Mouse (Mus musculus): ENCODE measurements around the gene Kirrel.

Gene Kirrel

GRCm38 (mm10) chr3:87167621-87168020 lies 6.9 kb downstream of the Kirrel start:
- no peak for DNase-seq (ENCODE audit: low spot score in 2 of 2)

GRCm38 (mm10) chr3:87165291-87165881 lies 9.2 kb downstream of the Kirrel start:
- DNase-seq (ENCODE audit: low spot score in 2 of 2) = no peak

- no peak for DNase-seq (ENCODE audit: low spot score in 2 of 2)
These were observed 10.3 kb downstream of the Kirrel start for GRCm38 (mm10) chr3:87164099-87164815.

- no peak for DNase-seq (ENCODE audit: low spot score in 2 of 2)
These were observed 11.4 kb downstream of the Kirrel start for GRCm38 (mm10) chr3:87163116-87163515.

GRCm38 (mm10) chr3:87162380-87162779 lies 12.2 kb downstream of the Kirrel start:
- DNase-seq (ENCODE audit: low spot score in 2 of 2) = no peak

GRCm38 (mm10) chr3:87161601-87162000 lies 12.9 kb downstream of the Kirrel start:
- DNase-seq (ENCODE audit: low spot score in 2 of 2) = no peak

- DNase-seq (ENCODE audit: low spot score in 2 of 2) = no peak
These were observed 13.6 kb downstream of the Kirrel start for GRCm38 (mm10) chr3:87160819-87161509.

- DNase-seq (ENCODE audit: low spot score in 2 of 2) = no peak
These were observed 15.4 kb downstream of the Kirrel start for GRCm38 (mm10) chr3:87159190-87159589.

GRCm38 (mm10) chr3:87157767-87158291 lies 16.7 kb downstream of the Kirrel start:
- DNase-seq (ENCODE audit: low spot score in 2 of 2) = peak; percentile 55 to 72

- DNase-seq (ENCODE audit: low spot score in 2 of 2) = no peak
These were observed 17.2 kb downstream of the Kirrel start for GRCm38 (mm10) chr3:87157297-87157696.

GRCm38 (mm10) chr3:87154398-87155287 lies 19.9 kb downstream of the Kirrel start:
- DNase-seq (ENCODE audit: low spot score in 2 of 2) = no peak

- DNase-seq (ENCODE audit: low spot score in 2 of 2) = peak in 1 of 2 experiments; percentile 46
These were observed 21.5 kb downstream of the Kirrel start for GRCm38 (mm10) chr3:87153038-87153437.

- DNase-seq (ENCODE audit: low spot score in 2 of 2) = no peak
These were observed 22.3 kb downstream of the Kirrel start for GRCm38 (mm10) chr3:87152111-87152738.

- DNase-seq (ENCODE audit: low spot score in 2 of 2) = no peak
These were observed 23.2 kb downstream of the Kirrel start for GRCm38 (mm10) chr3:87151294-87151826.

- DNase-seq (ENCODE audit: low spot score in 2 of 2) = peak; percentile 68 to 72
These were observed 23.8 kb downstream of the Kirrel start for GRCm38 (mm10) chr3:87150689-87151244.

- DNase-seq (ENCODE audit: low spot score in 2 of 2) = no peak
These were observed 24.4 kb downstream of the Kirrel start for GRCm38 (mm10) chr3:87150056-87150688.

GRCm38 (mm10) chr3:87149425-87149824 lies 25.1 kb downstream of the Kirrel start:
- DNase-seq (ENCODE audit: low spot score in 2 of 2) = no peak

GRCm38 (mm10) chr3:87144476-87145240 lies 29.9 kb downstream of the Kirrel start:
- no peak for DNase-seq (ENCODE audit: low spot score in 2 of 2)

GRCm38 (mm10) chr3:87140284-87140683 lies 34.3 kb downstream of the Kirrel start:
- DNase-seq (ENCODE audit: low spot score in 2 of 2) = no peak

Measured in heart, adult 9 months (tissue).